Comparison of ENCODE assay signal across 11 mouse cellular contexts in genomic region chr3:65174564-65174963, GRCm38 (mm10).
DNase-seq lines count a peak whose midpoint lies in the region; ATAC-seq and TF ChIP-seq lines count a peak whose summit lies in the region.
"Had no signal": no experiment of that assay in that cellular context is flagged by ENCODE, and none has a peak within 500 bp of the region (broad histone marks: within the 10 kb centered on the region; RNA-seq: fewer than 3 reads in every experiment).

No protein-coding gene starts in this region.

- no peak overlapping the region for H3K9ac ChIP-seq in forebrain, embryonic 14.5 days (ENCODE audit: low read length)
- no peak overlapping the region for H3K9ac ChIP-seq in midbrain, postnatal 0 days (replicated peaks; ENCODE audit: low read length, poor library complexity, severe bottlenecking)
- no peak overlapping the region for H3K9ac ChIP-seq in midbrain, embryonic 11.5 days (ENCODE audit: low read length)
- H3K9ac ChIP-seq: limb, embryonic 12.5 days; midbrain, embryonic 12.5 days had no signal

- no peaks in the 10 kb centered on the region for H3K4me1 ChIP-seq in forebrain, embryonic 14.5 days (ENCODE audit: control insufficient read depth, insufficient read depth, low read length)
- no peaks in the 10 kb centered on the region for H3K4me1 ChIP-seq in forebrain, embryonic 10.5 days
- no peaks in the 10 kb centered on the region for H3K4me1 ChIP-seq in midbrain, postnatal 0 days (ENCODE audit: insufficient read depth, low read length)
- H3K4me1 ChIP-seq in midbrain, embryonic 11.5 days (ENCODE audit: control insufficient read depth, insufficient read depth, low read length) = no peaks in the 10 kb centered on the region
- H3K4me1 ChIP-seq: limb, embryonic 12.5 days; midbrain, embryonic 12.5 days had no signal

- no peak overlapping the region for H3K4me2 ChIP-seq in forebrain, embryonic 14.5 days (ENCODE audit: low read length)
- H3K4me2 ChIP-seq in midbrain, postnatal 0 days (ENCODE audit: low read depth, low read length, poor library complexity, severe bottlenecking) = no peak overlapping the region
- H3K4me2 ChIP-seq in midbrain, embryonic 11.5 days = no peak overlapping the region
- H3K4me2 ChIP-seq: limb, embryonic 12.5 days; midbrain, embryonic 12.5 days had no signal

- no peak overlapping the region for H3K27ac ChIP-seq in forebrain, embryonic 14.5 days (ENCODE audit: low read depth, low read length)
- H3K27ac ChIP-seq in forebrain, embryonic 10.5 days = no peak overlapping the region
- no peak overlapping the region for H3K27ac ChIP-seq in midbrain, postnatal 0 days (ENCODE audit: low read depth, low read length)
- H3K27ac ChIP-seq in midbrain, embryonic 11.5 days (ENCODE audit: low read depth, low read length) = no peak overlapping the region
- H3K27ac ChIP-seq: limb, embryonic 12.5 days; midbrain, embryonic 12.5 days had no signal

- ATAC-seq in forebrain, embryonic 14.5 days = peak; percentile 34; the same call in 1 of the 2 replicates
- no peak for ATAC-seq in midbrain, postnatal 0 days (ENCODE audit: low FRiP score)
- ATAC-seq in midbrain, embryonic 11.5 days (ENCODE audit: low FRiP score) = no peak

- H3K27me3 ChIP-seq in forebrain, embryonic 14.5 days (replicated peaks; ENCODE audit: control insufficient read depth, insufficient read depth, low read length) = no peaks in the 10 kb centered on the region
- no peaks in the 10 kb centered on the region for H3K27me3 ChIP-seq in forebrain, embryonic 10.5 days (ENCODE audit: poor library complexity, severe bottlenecking)
- no peaks in the 10 kb centered on the region for H3K27me3 ChIP-seq in midbrain, postnatal 0 days (ENCODE audit: insufficient read depth, low read length)
- H3K27me3 ChIP-seq in midbrain, embryonic 11.5 days (ENCODE audit: control insufficient read depth, insufficient read depth, low read length) = no peaks in the 10 kb centered on the region
- H3K27me3 ChIP-seq: limb, embryonic 12.5 days; midbrain, embryonic 12.5 days had no signal

- DNase-seq in forebrain, embryonic 14.5 days (ENCODE audit: low spot score) = peak; percentile 56
- DNase-seq in forebrain, embryonic 10.5 days (ENCODE audit: extremely low spot score, low spot score) = no peak
- peak; percentile 54 for DNase-seq in midbrain, postnatal 0 days (ENCODE audit: low spot score)
- no peak for DNase-seq in midbrain, embryonic 11.5 days (ENCODE audit: low spot score, missing footprints)
- peak; percentile 35 to 45 for DNase-seq in layer of hippocampus, postnatal 10 days (ENCODE audit: low spot score in 2 of 2)
- DNase-seq in telencephalon, adult 2 months (ENCODE audit: low read depth, low spot score) = peak; percentile 70
- no peak for DNase-seq in thymus, postnatal 14 days
- no peak for DNase-seq in thymus, postnatal 4 days
- DNase-seq: retina, postnatal 1 day had no signal

- no peaks in the 10 kb centered on the region for H3K36me3 ChIP-seq in forebrain, embryonic 14.5 days (ENCODE audit: control insufficient read depth, insufficient read depth, low read length)
- no peaks in the 10 kb centered on the region for H3K36me3 ChIP-seq in forebrain, embryonic 10.5 days (replicated peaks)
- no peaks in the 10 kb centered on the region for H3K36me3 ChIP-seq in midbrain, postnatal 0 days (ENCODE audit: insufficient read depth, low read length)
- no peaks in the 10 kb centered on the region for H3K36me3 ChIP-seq in midbrain, embryonic 11.5 days (ENCODE audit: control insufficient read depth, insufficient read depth, low read length)
- H3K36me3 ChIP-seq: limb, embryonic 12.5 days; midbrain, embryonic 12.5 days had no signal

- WGBS in forebrain, embryonic 14.5 days = 70% methylated on average over 12 of the region's 12 CpGs
- WGBS in forebrain, embryonic 10.5 days = 84% methylated on average over 12 of the region's 12 CpGs
- WGBS in midbrain, postnatal 0 days = 77% methylated on average over 12 of the region's 12 CpGs
- 79% methylated on average over 12 of the region's 12 CpGs for WGBS in midbrain, embryonic 11.5 days

- no peaks in the 10 kb centered on the region for H3K9me3 ChIP-seq in forebrain, embryonic 14.5 days (replicated peaks; ENCODE audit: control insufficient read depth, low read length)
- no peaks in the 10 kb centered on the region for H3K9me3 ChIP-seq in forebrain, embryonic 10.5 days
- no peaks in the 10 kb centered on the region for H3K9me3 ChIP-seq in midbrain, postnatal 0 days (ENCODE audit: low read length)
- H3K9me3 ChIP-seq in midbrain, embryonic 11.5 days (ENCODE audit: control insufficient read depth, low read length) = no peaks in the 10 kb centered on the region
- H3K9me3 ChIP-seq: limb, embryonic 12.5 days; midbrain, embryonic 12.5 days had no signal

- TF ChIP-seq CTCF in midbrain, postnatal 0 days (IDR thresholded peaks at IDR 0.05) = no peak

- no peak overlapping the region for H3K4me3 ChIP-seq in forebrain, embryonic 14.5 days (ENCODE audit: low read depth, low read length)
- no peak overlapping the region for H3K4me3 ChIP-seq in forebrain, embryonic 10.5 days
- no peak overlapping the region for H3K4me3 ChIP-seq in midbrain, postnatal 0 days (ENCODE audit: low read depth, low read length)
- no peak overlapping the region for H3K4me3 ChIP-seq in midbrain, embryonic 11.5 days (ENCODE audit: low read depth, low read length)
- H3K4me3 ChIP-seq: limb, embryonic 12.5 days; midbrain, embryonic 12.5 days had no signal

Comparison
In these comparisons a context has a peak if more than half of its experiments do, and no peak if none do; other contexts are left out.
1. DNase-seq: peak in forebrain, embryonic 14.5 days (single experiment), midbrain, postnatal 0 days (single experiment), layer of hippocampus, postnatal 10 days (2 of 2) and telencephalon, adult 2 months (single experiment); none in forebrain, embryonic 10.5 days (single experiment), midbrain, embryonic 11.5 days (single experiment), thymus, postnatal 14 days (single experiment) and thymus, postnatal 4 days (single experiment).